Mouse (Mus musculus): ENCODE measurements around the gene Cdh23. TPM values are rescaled to one million over a fixed set of nuclear protein-coding genes. Genes with fewer than 3 reads are reported as not detected.

Cdh23 gene
- polyA plus RNA-seq, 2 experiments, result 0.73 to 2.7 TPM

DNA sequence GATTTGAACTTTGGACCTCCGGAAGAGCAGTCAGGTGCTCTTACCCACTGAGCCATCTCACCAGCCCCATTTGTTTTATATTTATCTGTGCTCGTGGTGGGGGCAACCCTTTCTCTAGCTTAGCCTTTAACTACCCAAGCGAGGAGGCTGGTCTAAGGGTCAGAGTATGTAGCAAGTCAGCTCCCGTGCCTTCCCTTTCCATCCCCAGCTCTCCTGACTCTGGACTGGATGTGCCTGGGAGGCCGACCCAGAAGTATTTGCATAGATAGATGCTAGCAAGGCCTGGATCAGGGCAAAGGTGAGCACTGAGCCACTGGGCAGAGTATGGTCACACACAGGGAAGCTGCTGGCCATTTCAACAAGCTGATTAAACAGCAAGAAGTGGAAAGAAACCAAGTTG, 12.5 kb upstream of the Cdh23 start:
- Histone ChIP-seq H3K4me2 (replicated peaks; ENCODE audit: low read depth, low read length, severe bottlenecking) (no peak overlapping the region), H3K4me1 (ENCODE audit: control insufficient read depth, insufficient read depth, low read length) (no peaks in the 10 kb centered on the region), H3K27ac (replicated peaks; ENCODE audit: low read depth, low read length) (no peak overlapping the region), H3K36me3 (ENCODE audit: control insufficient read depth, insufficient read depth, low read length) (no peaks in the 10 kb centered on the region), H3K27me3 (ENCODE audit: control insufficient read depth, insufficient read depth, low read length) (no peaks in the 10 kb centered on the region), H3K9me3 (ENCODE audit: control insufficient read depth, low read length) (peaks cover 2% of the 10 kb centered on the region), H3K4me3 (replicated peaks; ENCODE audit: low read length) (no peak overlapping the region), H3K9ac (ENCODE audit: low read depth, low read length, severe bottlenecking) (no peak overlapping the region)
- DNase-seq (ENCODE audit: low spot score) (no peak), ATAC-seq (ENCODE audit: low FRiP score, low read depth) (no peak)
- 83% methylated on average over 5 of the region's 5 CpGs for WGBS
- TF ChIP-seq POLR2A (IDR thresholded peaks at IDR 0.05; ENCODE audit: borderline replicate concordance, extremely low read depth, insufficient read depth, insufficient read length), result no peak

GRCm38 (mm10) chr10:60706268-60706667, 10.0 kb upstream of the Cdh23 start:
- H3K36me3 ChIP-seq (ENCODE audit: control insufficient read depth, insufficient read depth, low read length), result no peaks in the 10 kb centered on the region
- H3K4me2 ChIP-seq (replicated peaks; ENCODE audit: low read depth, low read length, severe bottlenecking), result no peak overlapping the region
- 85% methylated on average over 4 of the region's 4 CpGs for WGBS
- H3K9ac ChIP-seq (ENCODE audit: low read depth, low read length, severe bottlenecking), result no peak overlapping the region
- no peak for TF ChIP-seq POLR2A (IDR thresholded peaks at IDR 0.05; ENCODE audit: borderline replicate concordance, extremely low read depth, insufficient read depth, insufficient read length)
- DNase-seq (ENCODE audit: low spot score) (no peak), ATAC-seq (ENCODE audit: low FRiP score, low read depth) (no peak)
- H3K9me3 ChIP-seq (ENCODE audit: control insufficient read depth, low read length), result no peaks in the 10 kb centered on the region
- no peaks in the 10 kb centered on the region for H3K4me1 ChIP-seq (ENCODE audit: control insufficient read depth, insufficient read depth, low read length)
- H3K4me3 ChIP-seq (replicated peaks; ENCODE audit: low read length), result no peak overlapping the region
- no peak overlapping the region for H3K27ac ChIP-seq (replicated peaks; ENCODE audit: low read depth, low read length)
- no peaks in the 10 kb centered on the region for H3K27me3 ChIP-seq (ENCODE audit: control insufficient read depth, insufficient read depth, low read length)

- H3K4me2 ChIP-seq (replicated peaks; ENCODE audit: low read depth, low read length, severe bottlenecking), result no peak overlapping the region
- DNase-seq (ENCODE audit: low spot score) (no peak), ATAC-seq (ENCODE audit: low FRiP score, low read depth) (no peak)
- H3K27me3 ChIP-seq (ENCODE audit: control insufficient read depth, insufficient read depth, low read length), result no peaks in the 10 kb centered on the region
- H3K4me3 ChIP-seq (replicated peaks; ENCODE audit: low read length), result no peak overlapping the region
- H3K9me3 ChIP-seq (ENCODE audit: control insufficient read depth, low read length), result no peaks in the 10 kb centered on the region
- H3K27ac ChIP-seq (replicated peaks; ENCODE audit: low read depth, low read length), result no peak overlapping the region
- no peak for TF ChIP-seq POLR2A (IDR thresholded peaks at IDR 0.05; ENCODE audit: borderline replicate concordance, extremely low read depth, insufficient read depth, insufficient read length)
- no peaks in the 10 kb centered on the region for H3K4me1 ChIP-seq (ENCODE audit: control insufficient read depth, insufficient read depth, low read length)
- no peaks in the 10 kb centered on the region for H3K36me3 ChIP-seq (ENCODE audit: control insufficient read depth, insufficient read depth, low read length)
- H3K9ac ChIP-seq (ENCODE audit: low read depth, low read length, severe bottlenecking), result no peak overlapping the region
- WGBS, result 70% methylated on average over 2 of the region's 2 CpGs
These were observed 8.8 kb upstream of the Cdh23 start for GRCm38 (mm10) chr10:60705134-60705533.

DNA sequence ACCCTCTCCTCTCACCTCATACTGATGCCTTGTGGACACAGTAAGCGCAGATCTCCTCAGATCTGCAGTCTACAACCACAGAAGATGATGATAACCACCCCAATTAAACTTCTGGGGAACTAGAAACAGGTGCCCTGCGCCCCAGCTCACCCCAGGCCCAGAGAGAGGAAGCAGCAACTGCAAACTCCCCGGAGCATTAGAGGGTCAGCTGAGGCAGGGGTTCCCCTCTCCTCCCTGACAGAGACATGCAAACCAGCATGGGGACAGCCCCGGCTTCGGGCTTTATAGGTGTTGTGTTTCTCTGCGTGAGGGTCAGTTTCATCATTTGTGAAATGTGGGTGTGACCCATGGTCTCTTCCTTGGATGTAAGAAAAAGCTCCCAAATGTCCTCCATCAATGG, 1.5 kb upstream of the Cdh23 start:
- Histone ChIP-seq H3K4me1 (ENCODE audit: control insufficient read depth, insufficient read depth, low read length) (no peaks in the 10 kb centered on the region), H3K4me3 (replicated peaks; ENCODE audit: low read length) (no peak overlapping the region), H3K36me3 (ENCODE audit: control insufficient read depth, insufficient read depth, low read length) (no peaks in the 10 kb centered on the region), H3K9ac (ENCODE audit: low read depth, low read length, severe bottlenecking) (no peak overlapping the region), H3K27ac (replicated peaks; ENCODE audit: low read depth, low read length) (no peak overlapping the region), H3K4me2 (replicated peaks; ENCODE audit: low read depth, low read length, severe bottlenecking) (no peak overlapping the region), H3K27me3 (ENCODE audit: control insufficient read depth, insufficient read depth, low read length) (no peaks in the 10 kb centered on the region), H3K9me3 (ENCODE audit: control insufficient read depth, low read length) (no peaks in the 10 kb centered on the region)
- DNase-seq (ENCODE audit: low spot score), result no peak
- WGBS, result 83% methylated on average over 6 of the region's 6 CpGs
- no peak for ATAC-seq (ENCODE audit: low FRiP score, low read depth)
- no peak for TF ChIP-seq POLR2A (IDR thresholded peaks at IDR 0.05; ENCODE audit: borderline replicate concordance, extremely low read depth, insufficient read depth, insufficient read length)

GRCm38 (mm10) chr10:60696975-60697374, 685 bp upstream of the Cdh23 start:
- Histone ChIP-seq H3K36me3 (ENCODE audit: control insufficient read depth, insufficient read depth, low read length) (no peaks in the 10 kb centered on the region), H3K9me3 (ENCODE audit: control insufficient read depth, low read length) (no peaks in the 10 kb centered on the region), H3K4me2 (replicated peaks; ENCODE audit: low read depth, low read length, severe bottlenecking) (no peak overlapping the region), H3K4me1 (ENCODE audit: control insufficient read depth, insufficient read depth, low read length) (0 out of 2 replicates have a peak, but pooled peaks cover 1% of the 10 kb centered on the region), H3K27ac (replicated peaks; ENCODE audit: low read depth, low read length) (no peak overlapping the region), H3K4me3 (replicated peaks; ENCODE audit: low read length) (no peak overlapping the region), H3K9ac (ENCODE audit: low read depth, low read length, severe bottlenecking) (no peak overlapping the region), H3K27me3 (ENCODE audit: control insufficient read depth, insufficient read depth, low read length) (no peaks in the 10 kb centered on the region)
- DNase-seq (ENCODE audit: low spot score), result no peak
- WGBS, result 19% methylated on average over 5 of the region's 5 CpGs
- no peak for TF ChIP-seq POLR2A (IDR thresholded peaks at IDR 0.05; ENCODE audit: borderline replicate concordance, extremely low read depth, insufficient read depth, insufficient read length)
- no peak for ATAC-seq (ENCODE audit: low FRiP score, low read depth)

Measured in limb, embryonic 14.5 days (tissue).